Mouse (Mus musculus) ovary, adult 18-20 months (tissue): ENCODE results near the gene Fam117a.

Experiments
- DNase-seq: peaks from one replicate; pipeline ENCODE4 v3.0.0; 2022; ENCODE audit warnings: low spot score, mixed read lengths

Gene Fam117a

DNA sequence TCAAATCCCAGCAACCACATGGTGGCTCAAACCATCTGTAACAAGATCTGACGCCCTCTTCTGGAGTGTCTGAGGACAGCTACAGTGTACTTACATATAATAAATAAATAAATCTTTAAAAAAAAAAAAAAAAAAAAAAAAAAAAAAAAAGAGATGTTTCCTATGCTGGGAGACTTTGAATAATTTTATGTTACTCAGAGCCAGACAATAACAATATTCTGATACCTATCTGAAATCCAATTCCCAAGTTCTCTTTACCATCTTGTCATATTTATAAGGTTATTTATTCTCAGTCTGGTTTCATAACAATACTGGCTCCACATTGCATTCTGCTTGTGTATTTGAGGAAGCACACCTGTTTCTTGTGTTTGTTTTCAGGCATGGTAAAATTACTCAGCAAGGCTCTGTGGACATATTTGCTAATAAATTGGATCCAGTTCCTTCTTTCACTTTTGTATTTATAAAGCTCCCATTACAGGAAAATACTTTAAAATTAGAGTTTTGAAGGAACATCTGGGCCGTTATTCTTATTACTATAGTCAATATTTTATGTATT is 84.1 kb downstream of the Fam117a start:
- DNase-seq = no peak

DNA sequence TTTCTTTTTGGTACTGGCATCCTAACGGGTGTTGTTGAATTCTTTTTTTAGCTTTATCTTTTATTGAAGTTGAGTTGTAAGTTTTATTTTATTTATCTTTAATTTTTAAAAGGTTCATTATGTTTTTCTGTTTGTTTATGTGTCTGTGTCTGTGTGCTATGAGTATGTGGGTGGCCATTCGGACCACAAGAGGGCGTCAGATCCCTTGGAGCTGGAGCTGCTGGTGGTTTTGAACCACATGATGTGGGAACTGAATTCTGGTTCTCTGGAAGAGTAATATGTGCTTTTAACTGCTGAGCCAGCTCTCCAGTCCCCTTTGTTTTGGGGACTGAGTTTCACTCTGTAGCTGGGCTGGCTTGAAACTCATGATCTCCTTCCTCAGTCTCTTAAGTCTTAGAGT is 86.7 kb downstream of the Fam117a start:
- DNase-seq = no peak

DNA sequence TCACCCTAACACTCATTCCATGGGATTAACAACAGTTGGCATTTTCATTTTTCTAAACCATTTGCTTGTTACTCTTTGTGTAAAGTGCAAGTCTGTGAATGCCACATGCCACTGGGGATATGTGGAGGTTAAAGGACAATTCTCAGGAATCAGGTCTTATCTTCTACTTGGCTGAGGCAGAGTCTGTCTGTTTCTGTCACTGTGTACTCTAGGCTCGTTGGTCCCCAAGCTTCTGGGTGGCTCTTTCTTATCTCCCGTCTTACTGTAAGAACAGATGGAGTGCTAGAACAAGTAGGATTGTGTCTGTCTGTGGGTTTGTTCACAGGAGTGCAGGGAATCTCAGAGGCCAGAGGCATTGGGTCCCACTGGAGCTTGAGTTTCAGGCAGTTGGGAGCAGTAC is 94.5 kb downstream of the Fam117a start:
- DNase-seq = no peak
